Mouse (Mus musculus) thymus, adult 2 months (tissue): ENCODE measurements around the gene Tbc1d2b. TPM values are rescaled to one million over a fixed set of nuclear protein-coding genes. Genes with fewer than 3 reads are reported as not detected.

Source experiments
- DNase-seq: peaks from one replicate; pipeline ENCODE4 v3.0.0; 2021
- H3K27ac ChIP-seq: fragments of 200-500 bp; 2 replicates; pipeline ENCODE4 v1.5.1; 2012; ENCODE audit warnings: low read length, control low read depth; ENCODE audit not compliant: control insufficient read depth, insufficient read depth
- H3K27me3 ChIP-seq: fragments of 200-500 bp; 2 replicates; pipeline ENCODE4 v1.6.1; 2012; ENCODE audit warnings: mild to moderate bottlenecking, low read length, moderate library complexity, mixed read lengths; ENCODE audit not compliant: control insufficient read depth, insufficient read depth
- H3K36me3 ChIP-seq: fragments of 200-500 bp; 2 replicates; pipeline ENCODE4 v1.6.1; 2012; ENCODE audit warnings: mild to moderate bottlenecking, low read length, moderate library complexity; ENCODE audit not compliant: control insufficient read depth, insufficient read depth
- H3K4me1 ChIP-seq: fragments of 200-500 bp; replicated peaks from 2 replicates; pipeline ENCODE4 v1.6.1; 2012; ENCODE audit warnings: low read length; ENCODE audit not compliant: control insufficient read depth, insufficient read depth
- H3K4me3 ChIP-seq: fragments of 200-500 bp; 2 replicates; pipeline ENCODE4 v1.5.1; 2012; ENCODE audit warnings: mild to moderate bottlenecking, low read length, control low read depth, moderate library complexity; ENCODE audit not compliant: control insufficient read depth, insufficient read depth
- CTCF ChIP-seq: fragments of 200-500 bp; IDR thresholded peaks from 2 replicates; pipeline ENCODE4 v1.5.1; 2012; ENCODE audit warnings: mild to moderate bottlenecking, control low read depth, low read length, moderate library complexity, borderline replicate concordance; ENCODE audit not compliant: control insufficient read depth, poor library complexity, insufficient read depth; ENCODE audit errors: extremely low read depth
- POLR2A ChIP-seq: fragments of 200-500 bp; IDR thresholded peaks from 2 replicates; pipeline ENCODE4 v1.6.1; 2012; ENCODE audit warnings: mild to moderate bottlenecking, low read length, control low read depth, moderate library complexity; ENCODE audit not compliant: control insufficient read depth, poor library complexity, insufficient read depth; ENCODE audit errors: extremely low read depth
- WGBS: fragments of 180-500 bp; shearing (Covaris S2); methylation state at CpG from one replicate; pipeline ENCODE4 v1.1.7; 2018; 5-methylcytosine and 5-hydroxymethylcytosine counted together
- polyA plus RNA-seq: library from polyadenylated mRNA; depleted of rRNA; stranded (reverse); fragments of >200 nt; gene quantifications from 2 replicates; pipeline ENCODE4 v1.2.3, GENCODE M21; 2012; rRNA removed

Tbc1d2b gene
- 54.5 and 59.1 TPM in 2 replicates for polyA plus RNA-seq

DNA sequence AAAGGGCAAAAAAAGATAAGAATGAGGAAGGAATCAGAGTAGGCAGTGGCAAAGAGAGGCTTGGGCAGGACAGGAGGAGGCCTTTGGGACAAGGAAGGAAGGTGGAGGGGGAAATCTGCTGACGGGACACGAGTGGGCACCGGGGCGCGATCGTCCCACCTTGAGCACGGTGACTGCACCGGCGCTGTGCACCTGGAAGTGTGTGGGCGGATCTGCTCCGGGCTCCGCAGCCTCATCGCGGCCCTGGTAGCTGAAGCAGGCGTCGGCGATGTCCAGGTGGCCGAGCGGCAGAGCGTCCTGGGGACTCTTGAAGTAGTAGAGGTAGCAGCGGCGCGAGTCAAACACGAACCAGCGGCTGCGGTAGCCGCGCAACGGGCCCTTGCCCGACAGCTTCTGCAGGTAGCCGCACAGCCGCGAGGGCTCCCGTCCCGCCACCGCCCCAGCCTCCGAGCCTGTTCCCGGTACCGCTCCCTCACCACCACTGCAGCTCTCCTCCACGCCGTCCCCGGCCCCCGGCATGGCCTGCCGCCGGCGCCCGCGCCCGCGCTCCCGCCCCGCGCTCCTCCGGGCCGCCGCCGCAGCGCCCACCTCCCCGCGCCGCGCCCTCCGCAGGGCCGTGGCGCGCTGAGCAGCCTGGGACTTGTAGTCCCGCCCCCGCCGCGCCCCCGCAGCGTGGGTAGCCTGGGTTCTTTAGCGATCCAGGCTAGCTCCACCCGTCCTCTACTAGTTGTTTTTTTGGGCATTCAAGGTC, at the start of gene Tbc1d2b:
Gene Tbc1d2b, minus strand, starts transcription at position 612 of the 751 bp plus-strand sequence.
- under 1% methylated on average over 74 of the region's 74 CpGs for WGBS
- peak within 1 kb of the TSS; percentile 80 for H3K4me3 ChIP-seq
- H3K36me3 ChIP-seq, result no peaks in the 10 kb centered on the region
- H3K27me3 ChIP-seq, result no peaks in the 10 kb centered on the region
- H3K27ac ChIP-seq, result peak within 1 kb of the TSS; percentile 92
- H3K4me1 ChIP-seq, result peaks cover 25% of the 10 kb centered on the region
- peak; percentile 80 for DNase-seq
- TF ChIP-seq POLR2A, result 0 out of 2 replicates have a peak, but pooled peaks have one; percentile 42
- TF ChIP-seq CTCF, result no peak

- H3K27me3 ChIP-seq, result no peaks in the 10 kb centered on the region
- no peaks in the 10 kb centered on the region for H3K36me3 ChIP-seq
- no peaks in the 10 kb centered on the region; the same call in 1 of the 2 replicates for H3K4me1 ChIP-seq
- H3K4me3 ChIP-seq, result no peak overlapping the region
- no peak overlapping the region for H3K27ac ChIP-seq
- no peak for DNase-seq
- 73% methylated on average over 5 of the region's 5 CpGs for WGBS
- no peak for TF ChIP-seq POLR2A
- no peak for TF ChIP-seq CTCF
These were observed 45.7 kb upstream of the Tbc1d2b start for GRCm38 (mm10) chr9:90316300-90316699.

GRCm38 (mm10) chr9:90315662-90316061, 45.1 kb upstream of the Tbc1d2b start:
- H3K27ac ChIP-seq, result no peak overlapping the region
- 96% methylated on average over 11 of the region's 11 CpGs for WGBS

DNA sequence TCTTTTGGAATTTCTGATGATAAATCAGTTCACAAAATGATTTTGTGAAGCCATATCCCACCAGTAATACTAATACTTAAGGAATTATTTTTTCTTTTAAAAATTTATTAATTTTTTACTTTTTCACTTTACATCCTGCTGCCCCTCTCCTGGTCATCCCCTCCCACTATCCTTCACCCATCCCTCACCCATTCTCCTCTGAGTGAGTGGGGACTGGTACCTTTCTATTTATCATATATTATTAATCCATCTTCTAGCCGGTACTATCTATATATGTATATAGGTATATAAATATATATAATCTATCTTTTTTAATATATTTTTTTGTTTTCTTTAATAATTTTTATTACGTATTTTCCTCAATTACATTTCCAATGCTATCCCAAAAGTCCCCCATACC, 33.6 kb upstream of the Tbc1d2b start:
- no peak for DNase-seq
- Histone ChIP-seq H3K36me3 (no peaks in the 10 kb centered on the region), H3K27me3 (no peaks in the 10 kb centered on the region), H3K4me1 (peaks cover 3% of the 10 kb centered on the region; the same call in 1 of the 2 replicates), H3K4me3 (no peak overlapping the region), H3K27ac (no peak overlapping the region)
- TF ChIP-seq POLR2A (no peak), CTCF (no peak)
- WGBS, result 98% methylated on average over 2 of the region's 2 CpGs

More at GRCm38 (mm10) chr9:90315662-90316061, 45.1 kb upstream of the Tbc1d2b start:
- H3K36me3 ChIP-seq, result no peaks in the 10 kb centered on the region
- no peak for TF ChIP-seq POLR2A
- TF ChIP-seq CTCF, result no peak
- no peak for DNase-seq
- no peak overlapping the region for H3K4me3 ChIP-seq
- H3K27me3 ChIP-seq, result no peaks in the 10 kb centered on the region
- no peaks in the 10 kb centered on the region; the same call in 1 of the 2 replicates for H3K4me1 ChIP-seq

DNA sequence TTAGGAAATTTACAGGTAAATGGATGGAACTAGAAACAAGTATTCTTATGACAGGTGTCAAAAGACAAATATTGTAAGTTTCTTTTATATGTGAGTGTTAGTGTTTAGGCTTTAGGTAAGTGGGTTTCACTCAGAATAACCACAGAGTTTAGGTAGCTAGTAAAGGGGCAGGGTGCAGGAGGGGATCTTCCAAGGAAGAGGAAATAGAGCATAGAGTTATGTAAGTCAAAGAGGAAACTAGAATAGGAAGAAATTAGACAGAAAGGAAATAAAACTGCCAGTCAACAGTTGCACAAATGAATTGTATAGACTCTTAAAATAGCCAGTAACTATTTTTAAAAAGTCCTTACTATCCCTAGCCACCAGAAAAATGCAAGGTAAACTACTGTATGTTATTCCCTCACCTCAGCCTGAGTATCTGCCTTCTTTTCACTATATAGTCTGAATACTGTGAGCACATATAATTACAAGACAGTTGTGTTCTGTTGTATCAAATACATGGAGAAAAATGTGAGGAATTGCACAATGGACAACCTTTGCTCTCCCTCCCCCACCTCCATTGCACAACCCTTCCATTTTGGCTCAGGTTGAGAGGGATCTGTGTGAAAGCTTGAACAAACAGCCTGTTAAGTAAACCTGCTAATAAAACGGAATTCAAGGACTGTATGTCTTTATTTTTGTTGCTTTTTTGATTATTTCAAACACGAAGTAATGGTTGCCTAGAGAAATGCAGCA, 32.7 kb upstream of the Tbc1d2b start:
- no peak overlapping the region for H3K4me3 ChIP-seq
- peaks cover 3% of the 10 kb centered on the region; the same call in 1 of the 2 replicates for H3K4me1 ChIP-seq
- DNase-seq, result no peak
- H3K36me3 ChIP-seq, result no peaks in the 10 kb centered on the region
- no peak for TF ChIP-seq CTCF
- H3K27me3 ChIP-seq, result no peaks in the 10 kb centered on the region
- WGBS, result 85% methylated on average over 2 of the region's 2 CpGs
- H3K27ac ChIP-seq, result no peak overlapping the region

DNA sequence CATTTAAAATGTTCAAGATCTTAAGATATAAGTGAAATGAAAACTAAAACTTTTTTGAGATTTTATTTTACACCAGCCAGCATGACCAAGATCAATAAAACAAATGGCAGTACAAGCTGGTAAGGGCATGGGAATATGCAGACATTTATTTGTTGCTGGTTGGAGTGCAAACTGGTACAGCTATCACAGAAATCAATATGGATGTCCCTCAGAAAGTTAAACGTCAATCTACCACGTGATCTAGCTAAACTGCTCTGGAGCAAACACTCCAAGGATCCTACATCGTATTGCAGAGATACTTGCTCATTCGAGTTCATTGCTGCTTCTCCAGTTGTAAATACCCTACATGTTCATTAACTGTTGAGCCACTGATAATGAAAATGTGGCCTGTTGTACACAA, 32.1 kb upstream of the Tbc1d2b start:
- no peaks in the 10 kb centered on the region for H3K36me3 ChIP-seq
- no peak overlapping the region for H3K27ac ChIP-seq
- no peak for TF ChIP-seq POLR2A
- TF ChIP-seq CTCF, result no peak
- no peaks in the 10 kb centered on the region for H3K27me3 ChIP-seq
- peaks cover 3% of the 10 kb centered on the region; the same call in 1 of the 2 replicates for H3K4me1 ChIP-seq
- no peak for DNase-seq
- WGBS, result 96% methylated on average over 4 of the region's 4 CpGs
- no peak overlapping the region for H3K4me3 ChIP-seq
